Mouse (Mus musculus): ENCODE measurements around the gene Naa30. TPM values are rescaled to one million over a fixed set of nuclear protein-coding genes. Genes with fewer than 3 reads are reported as not detected.
A peak's percentile ranks its signal among the peaks of the same experiment; 100 is the strongest.

Gene Naa30
- total RNA-seq, 2 experiments from 2014 or later = 17.3 to 23.6 TPM

GRCm38 (mm10) chr14:49234788-49235515 lies 62.9 kb downstream of the Naa30 start:
- TF ChIP-seq CTCF (IDR thresholded peaks at IDR 0.05) = peak; percentile 71
- intact Hi-C loops (cut with DNase I) = loop anchor here (5.0 kb wide), 2 partner anchors 497 to 552 kb away; no protein-coding TSS in a partner anchor

GRCm38 (mm10) chr14:49238206-49238605 lies 66.2 kb downstream of the Naa30 start:
- peak; percentile 51 for DNase-seq
- intact Hi-C loops (cut with DNase I) = loop anchor here (5.0 kb wide), 2 partner anchors 494 to 549 kb away; no protein-coding TSS in a partner anchor

More at GRCm38 (mm10) chr14:49234788-49235515, 62.9 kb downstream of the Naa30 start:
- peak; percentile 18 for DNase-seq
- Histone ChIP-seq H3K27ac (no peak overlapping the region), H3K4me3 (no peak overlapping the region)

More at GRCm38 (mm10) chr14:49238206-49238605, 66.2 kb downstream of the Naa30 start:
- Histone ChIP-seq H3K27ac (no peak overlapping the region), H3K4me3 (no peak overlapping the region)
- TF ChIP-seq CTCF (IDR thresholded peaks at IDR 0.05) = peak; percentile 72

Other genes starting within 250 kb of the Naa30 start
- 10 to 100 TPM; 10.5 to 10.9 TPM for gene Ap5m1, start 106.1 kb upstream of the Naa30 start, total RNA-seq (2021)
- gene Exoc5, start 105.6 kb upstream of the Naa30 start, total RNA-seq (2021) = 10 to 100 TPM; 19.1 to 21.4 TPM
- not detected for gene ccdc198, start 73.2 kb downstream of the Naa30 start, total RNA-seq (2021)

All from gastrocnemius, adult 2 months (tissue).